Mouse (Mus musculus) E14TG2a.4 (cell line): ENCODE data around the gene Scnn1b.

Experiments
- H3K27me3 ChIP-seq: 2 replicates; pipeline ENCODE4 v1.6.1; 2014; ENCODE audit warnings: low read length, control low read depth; ENCODE audit not compliant: insufficient read depth
- H3K36me3 ChIP-seq: 2 replicates; pipeline ENCODE4 v1.6.1; 2014; ENCODE audit warnings: low read length, control low read depth; ENCODE audit not compliant: insufficient read depth
- H3K4me1 ChIP-seq: replicated peaks from 2 replicates; pipeline ENCODE4 v1.6.1; 2014; ENCODE audit warnings: low read depth, low read length, control low read depth
- H3K4me3 ChIP-seq: replicated peaks from 2 replicates; pipeline ENCODE4 v1.5.1; 2014; ENCODE audit warnings: mild to moderate bottlenecking, low read length
- H3K9me3 ChIP-seq: 2 replicates; pipeline ENCODE4 v1.6.1; 2014; ENCODE audit warnings: low read length, control low read depth
- CTCF ChIP-seq: conservative IDR thresholded peaks from 2 replicates; pipeline ENCODE4 v1.5.1; 2014; ENCODE audit warnings: low read length
- NANOG ChIP-seq: IDR thresholded peaks from 2 replicates; pipeline ENCODE4 v1.6.1; 2014; ENCODE audit warnings: borderline replicate concordance, low read length, mixed read lengths
- POU5F1 ChIP-seq: IDR thresholded peaks from 2 replicates; pipeline ENCODE4 v1.6.1; 2014; ENCODE audit warnings: low read length, borderline replicate concordance

Scnn1b gene

DNA sequence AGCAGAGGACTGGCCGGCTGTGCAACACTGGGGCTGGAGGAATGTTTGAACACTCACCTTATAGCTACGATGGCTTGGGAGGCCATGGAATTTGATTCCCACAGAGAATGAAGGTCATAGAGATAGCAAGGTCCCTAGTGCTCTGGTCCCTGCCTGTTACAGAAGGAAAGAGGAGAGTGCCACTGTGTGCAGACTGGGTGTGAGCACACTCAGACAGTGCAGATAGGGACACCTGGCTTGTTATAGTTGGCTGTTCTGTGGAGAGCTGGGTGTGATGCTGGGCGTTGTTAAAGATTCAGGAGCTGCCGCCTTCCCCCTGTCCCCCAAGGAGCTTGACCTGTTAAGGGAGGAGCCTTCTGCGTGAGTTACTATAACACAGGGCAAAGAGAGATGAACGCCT is 31.9 kb downstream of the Scnn1b start:
- TF ChIP-seq CTCF = no peak
- TF ChIP-seq POU5F1 = no peak
- TF ChIP-seq NANOG = no peak
- Histone ChIP-seq H3K4me3 (no peak overlapping the region), H3K4me1 (peaks cover 11% of the 10 kb centered on the region; the same call in 1 of the 2 replicates), H3K36me3 (no peaks in the 10 kb centered on the region), H3K9me3 (no peaks in the 10 kb centered on the region), H3K27me3 (peaks cover 32% of the 10 kb centered on the region)

- H3K9me3 ChIP-seq = no peaks in the 10 kb centered on the region
- no peaks in the 10 kb centered on the region for H3K36me3 ChIP-seq
- peaks cover 11% of the 10 kb centered on the region; the same call in 1 of the 2 replicates for H3K4me1 ChIP-seq
- peaks cover 44% of the 10 kb centered on the region for H3K27me3 ChIP-seq
- TF ChIP-seq CTCF (peak; percentile 66), POU5F1 (no peak)
- no peak overlapping the region for H3K4me3 ChIP-seq
Observed at GRCm38 (mm10) chr7:121899311-121899710, 34.5 kb downstream of the Scnn1b start.

GRCm38 (mm10) chr7:121899940-121900339 is 35.1 kb downstream of the Scnn1b start:
- no peaks in the 10 kb centered on the region for H3K36me3 ChIP-seq
- TF ChIP-seq NANOG (peak; percentile 59), POU5F1 (no peak)
- H3K9me3 ChIP-seq = no peaks in the 10 kb centered on the region
- no peak overlapping the region for H3K4me3 ChIP-seq
- H3K4me1 ChIP-seq = peaks cover 11% of the 10 kb centered on the region; the same call in 1 of the 2 replicates
- H3K27me3 ChIP-seq = peaks cover 44% of the 10 kb centered on the region

GRCm38 (mm10) chr7:121902757-121903411 is 38.0 kb downstream of the Scnn1b start:
- no peak overlapping the region for H3K4me3 ChIP-seq
- no peaks in the 10 kb centered on the region for H3K9me3 ChIP-seq

DNA sequence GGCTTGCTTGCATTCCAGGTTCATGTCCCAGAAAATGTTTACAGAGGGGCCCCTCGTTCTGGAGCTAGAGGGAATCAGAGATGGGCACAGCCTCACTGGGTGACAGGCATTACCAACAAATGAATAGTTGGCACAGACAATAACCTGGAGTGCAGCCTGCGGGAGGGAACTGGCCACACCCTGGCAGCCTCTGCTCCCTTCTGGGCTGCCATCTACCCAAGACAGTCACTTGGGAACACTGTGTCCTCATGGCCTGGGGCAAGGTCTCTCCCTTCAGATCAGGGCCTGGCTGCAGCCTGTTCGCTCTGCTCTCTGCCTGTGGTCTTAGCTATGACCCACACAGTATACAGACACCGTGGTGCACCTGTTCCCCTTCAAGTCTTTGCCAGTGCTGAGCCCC is 42.0 kb downstream of the Scnn1b start:
- TF ChIP-seq POU5F1 (no peak), CTCF (no peak), NANOG (no peak)
- no peaks in the 10 kb centered on the region for H3K9me3 ChIP-seq
- H3K4me3 ChIP-seq = no peak overlapping the region
- no peaks in the 10 kb centered on the region for H3K36me3 ChIP-seq
- H3K4me1 ChIP-seq = peaks cover 8% of the 10 kb centered on the region
- peaks cover 25% of the 10 kb centered on the region for H3K27me3 ChIP-seq

More at GRCm38 (mm10) chr7:121902757-121903411, 38.0 kb downstream of the Scnn1b start:
- TF ChIP-seq POU5F1 (no peak), CTCF (no peak), NANOG (no peak)
- peaks cover 6% of the 10 kb centered on the region; the same call in 1 of the 2 replicates for H3K4me1 ChIP-seq
- no peaks in the 10 kb centered on the region for H3K36me3 ChIP-seq
- peaks cover 45% of the 10 kb centered on the region for H3K27me3 ChIP-seq

DNA sequence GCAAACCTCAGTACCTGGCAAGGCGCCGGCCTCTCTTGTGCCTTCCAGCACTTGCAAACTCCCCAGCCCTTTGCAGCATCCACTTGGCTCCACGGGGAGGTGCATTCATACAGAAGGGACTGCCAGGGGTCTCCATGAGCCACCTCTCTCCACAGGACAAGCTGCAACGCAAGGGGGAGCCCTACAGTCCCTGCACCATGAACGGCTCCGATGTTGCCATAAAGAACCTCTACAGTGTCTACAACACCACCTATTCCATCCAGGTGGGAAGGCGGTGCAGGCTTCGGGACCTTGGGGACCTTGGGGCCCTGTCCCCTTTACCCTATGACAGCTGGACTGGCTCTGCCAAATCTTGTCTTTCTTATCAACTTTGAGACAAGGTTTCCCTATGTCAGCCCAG is 47.4 kb downstream of the Scnn1b start:
- TF ChIP-seq NANOG = no peak
- TF ChIP-seq CTCF = no peak
- no peak for TF ChIP-seq POU5F1
- Histone ChIP-seq H3K9me3 (no peaks in the 10 kb centered on the region), H3K4me1 (peaks cover 18% of the 10 kb centered on the region), H3K4me3 (no peak overlapping the region), H3K36me3 (no peaks in the 10 kb centered on the region), H3K27me3 (peaks cover 21% of the 10 kb centered on the region)

GRCm38 (mm10) chr7:121913944-121914343 is 49.1 kb downstream of the Scnn1b start:
- TF ChIP-seq POU5F1 = no peak
- no peak for TF ChIP-seq CTCF
- no peak for TF ChIP-seq NANOG
- Histone ChIP-seq H3K9me3 (no peaks in the 10 kb centered on the region), H3K4me1 (peaks cover 18% of the 10 kb centered on the region), H3K27me3 (peaks cover 17% of the 10 kb centered on the region), H3K36me3 (no peaks in the 10 kb centered on the region), H3K4me3 (no peak overlapping the region)

GRCm38 (mm10) chr7:121924361-121924760 is 59.5 kb downstream of the Scnn1b start:
- peaks cover 82% of the 10 kb centered on the region for H3K36me3 ChIP-seq
- no peak for TF ChIP-seq NANOG
- TF ChIP-seq POU5F1 = no peak
- TF ChIP-seq CTCF = no peak
- H3K4me3 ChIP-seq = no peak overlapping the region
- H3K27me3 ChIP-seq = no peaks in the 10 kb centered on the region
- H3K4me1 ChIP-seq = no peaks in the 10 kb centered on the region
- no peaks in the 10 kb centered on the region for H3K9me3 ChIP-seq

DNA sequence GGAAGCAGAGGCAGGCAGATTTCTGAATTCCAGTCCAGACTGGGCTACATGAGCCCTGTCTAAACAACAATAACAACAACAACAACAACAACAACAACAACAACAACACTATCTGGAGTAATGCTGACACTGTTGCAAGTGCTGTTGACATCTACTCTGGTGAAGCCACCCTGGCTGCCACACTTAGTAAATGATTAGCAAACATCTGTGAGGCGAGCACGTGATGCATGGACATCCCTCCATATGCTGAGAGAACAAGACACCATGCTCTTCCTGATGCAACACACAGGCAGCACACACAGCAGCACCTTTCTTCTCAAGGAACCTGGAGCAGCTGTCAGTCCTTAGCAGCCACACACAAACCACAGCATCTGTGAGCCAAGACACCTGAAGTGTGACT is 63.0 kb downstream of the Scnn1b start:
- H3K36me3 ChIP-seq = peaks cover 80% of the 10 kb centered on the region
- TF ChIP-seq CTCF (no peak), POU5F1 (no peak), NANOG (no peak)
- H3K9me3 ChIP-seq = peaks cover 4% of the 10 kb centered on the region; the same call in 1 of the 2 replicates
- H3K4me3 ChIP-seq = no peak overlapping the region
- H3K27me3 ChIP-seq = no peaks in the 10 kb centered on the region
- H3K4me1 ChIP-seq = peaks cover 10% of the 10 kb centered on the region; the same call in 1 of the 2 replicates
